Mouse (Mus musculus): ENCODE measurements around the gene Kif5a. TPM values are rescaled to one million over a fixed set of nuclear protein-coding genes. Genes with fewer than 3 reads are reported as not detected.
A peak's percentile ranks its signal among the peaks of the same experiment; 100 is the strongest.
"Not testable (repeated sequence)": the region's sequence is repeated elsewhere in the genome, so short reads cannot be mapped to it uniquely, and the experiment has no call there.

The Kif5a gene
- 13.7 and 14.6 TPM in 2 replicates for polyA plus RNA-seq (2014; fragmentation: Nextera tagmentation; extraction: Ambion mirVana)

GRCm38 (mm10) chr10:127262548-127263398 lies at the start of gene Kif5a:
TSS of gene Kif5a (minus strand) at chr10:127263348.
- WGBS, result 1% methylated on average over 49 of the region's 53 CpGs
- peak; percentile 41 for DNase-seq (ENCODE audit: low spot score)
- ATAC-seq (ENCODE audit: low read depth), result no peak
- Histone ChIP-seq H3K27ac (replicated peaks; ENCODE audit: low read depth, low read length) (no peak within 1 kb of the TSS), H3K36me3 (ENCODE audit: control insufficient read depth, insufficient read depth, low read length) (no peaks in the 10 kb centered on the region), H3K27me3 (replicated peaks; ENCODE audit: control insufficient read depth, insufficient read depth, low read length) (peaks cover 16% of the 10 kb centered on the region), H3K4me2 (ENCODE audit: low read depth, low read length) (peak within 1 kb of the TSS; percentile 93), H3K4me1 (ENCODE audit: control insufficient read depth, insufficient read depth, low read length) (peaks cover 16% of the 10 kb centered on the region), H3K9ac (ENCODE audit: low read depth, low read length) (peak within 1 kb of the TSS; percentile 64), H3K9me3 (ENCODE audit: control insufficient read depth, low read length) (no peaks in the 10 kb centered on the region), H3K4me3 (ENCODE audit: low read depth, low read length) (peak within 1 kb of the TSS; percentile 48)

- H3K9ac ChIP-seq (ENCODE audit: low read depth, low read length), result no peak overlapping the region
- no peak overlapping the region for H3K27ac ChIP-seq (replicated peaks; ENCODE audit: low read depth, low read length)
- DNase-seq (ENCODE audit: low spot score), result no peak
- H3K4me2 ChIP-seq (ENCODE audit: low read depth, low read length), result no peak overlapping the region
- no peaks in the 10 kb centered on the region for H3K9me3 ChIP-seq (ENCODE audit: control insufficient read depth, low read length)
- peaks cover 14% of the 10 kb centered on the region for H3K36me3 ChIP-seq (ENCODE audit: control insufficient read depth, insufficient read depth, low read length)
- 88% methylated on average over 4 of the region's 4 CpGs for WGBS
- peaks cover 5% of the 10 kb centered on the region for H3K4me1 ChIP-seq (ENCODE audit: control insufficient read depth, insufficient read depth, low read length)
- H3K4me3 ChIP-seq (ENCODE audit: low read depth, low read length), result no peak overlapping the region
- no peak for ATAC-seq (ENCODE audit: low read depth)
- no peaks in the 10 kb centered on the region for H3K27me3 ChIP-seq (replicated peaks; ENCODE audit: control insufficient read depth, insufficient read depth, low read length)
Observed at GRCm38 (mm10) chr10:127312858-127313257, 49.7 kb upstream of the Kif5a start.

GRCm38 (mm10) chr10:127312356-127312676 lies 49.2 kb upstream of the Kif5a start:
- Histone ChIP-seq H3K4me1 (ENCODE audit: control insufficient read depth, insufficient read depth, low read length) (peaks cover 5% of the 10 kb centered on the region), H3K9me3 (ENCODE audit: control insufficient read depth, low read length) (no peaks in the 10 kb centered on the region), H3K27ac (replicated peaks; ENCODE audit: low read depth, low read length) (peak overlapping the region; percentile 86; the same call in 1 of the 2 replicates), H3K36me3 (ENCODE audit: control insufficient read depth, insufficient read depth, low read length) (peaks cover 19% of the 10 kb centered on the region), H3K4me3 (ENCODE audit: low read depth, low read length) (peak overlapping the region; percentile 87), H3K27me3 (replicated peaks; ENCODE audit: control insufficient read depth, insufficient read depth, low read length) (no peaks in the 10 kb centered on the region), H3K4me2 (ENCODE audit: low read depth, low read length) (peak overlapping the region; percentile 59), H3K9ac (ENCODE audit: low read depth, low read length) (peak overlapping the region; percentile 90)
- peak; percentile 84 for DNase-seq (ENCODE audit: low spot score)
- 1% methylated on average over 4 of the region's 4 CpGs for WGBS
- ATAC-seq (ENCODE audit: low read depth), result peak; percentile 53

GRCm38 (mm10) chr10:127311476-127312355 lies 48.6 kb upstream of the Kif5a start, which contains the start of gene Mars:
TSS of gene Mars (minus strand) at chr10:127311786.
- WGBS, result under 1% methylated on average over 64 of the region's 65 CpGs

GRCm38 (mm10) chr10:127310523-127311475 lies 47.7 kb upstream of the Kif5a start:
- Histone ChIP-seq H3K36me3 (ENCODE audit: control insufficient read depth, insufficient read depth, low read length) (peaks cover 35% of the 10 kb centered on the region), H3K9me3 (ENCODE audit: control insufficient read depth, low read length) (no peaks in the 10 kb centered on the region), H3K4me1 (ENCODE audit: control insufficient read depth, insufficient read depth, low read length) (peaks cover 5% of the 10 kb centered on the region), H3K27ac (replicated peaks; ENCODE audit: low read depth, low read length) (peak overlapping the region; percentile 77), H3K9ac (ENCODE audit: low read depth, low read length) (peak overlapping the region; percentile 90), H3K4me2 (ENCODE audit: low read depth, low read length) (peak overlapping the region; percentile 59), H3K27me3 (replicated peaks; ENCODE audit: control insufficient read depth, insufficient read depth, low read length) (no peaks in the 10 kb centered on the region), H3K4me3 (ENCODE audit: low read depth, low read length) (peak overlapping the region; percentile 87)
- ATAC-seq (ENCODE audit: low read depth), result peak; percentile 47
- WGBS, result 34% methylated on average over 23 of the region's 23 CpGs
- peak; percentile 62 for DNase-seq (ENCODE audit: low spot score)

More at GRCm38 (mm10) chr10:127311476-127312355, 48.6 kb upstream of the Kif5a start, which contains the start of gene Mars:
- H3K4me1 ChIP-seq (ENCODE audit: control insufficient read depth, insufficient read depth, low read length), result peaks cover 5% of the 10 kb centered on the region
- DNase-seq (ENCODE audit: low spot score) (peak; percentile 98), ATAC-seq (ENCODE audit: low read depth) (peak; percentile 97)
- no peaks in the 10 kb centered on the region for H3K9me3 ChIP-seq (ENCODE audit: control insufficient read depth, low read length)
- H3K27ac ChIP-seq (replicated peaks; ENCODE audit: low read depth, low read length), result peak within 1 kb of the TSS; percentile 86
- peak within 1 kb of the TSS; percentile 90 for H3K9ac ChIP-seq (ENCODE audit: low read depth, low read length)
- no peaks in the 10 kb centered on the region for H3K27me3 ChIP-seq (replicated peaks; ENCODE audit: control insufficient read depth, insufficient read depth, low read length)
- H3K4me3 ChIP-seq (ENCODE audit: low read depth, low read length), result peak within 1 kb of the TSS; percentile 87
- peaks cover 25% of the 10 kb centered on the region for H3K36me3 ChIP-seq (ENCODE audit: control insufficient read depth, insufficient read depth, low read length)
- H3K4me2 ChIP-seq (ENCODE audit: low read depth, low read length), result peak within 1 kb of the TSS; percentile 59

GRCm38 (mm10) chr10:127309167-127309566 lies 46.0 kb upstream of the Kif5a start:
- not testable (repeated sequence) for H3K27me3 ChIP-seq (replicated peaks; ENCODE audit: control insufficient read depth, insufficient read depth, low read length); H3K4me1 ChIP-seq (ENCODE audit: control insufficient read depth, insufficient read depth, low read length); DNase-seq (ENCODE audit: low spot score); H3K27ac ChIP-seq (replicated peaks; ENCODE audit: low read depth, low read length); H3K4me2 ChIP-seq (ENCODE audit: low read depth, low read length); H3K4me3 ChIP-seq (ENCODE audit: low read depth, low read length); H3K9me3 ChIP-seq (ENCODE audit: control insufficient read depth, low read length); ATAC-seq (ENCODE audit: low read depth); H3K9ac ChIP-seq (ENCODE audit: low read depth, low read length)
- peaks cover 51% of the 10 kb centered on the region for H3K36me3 ChIP-seq (ENCODE audit: control insufficient read depth, insufficient read depth, low read length)
- WGBS, result 94% methylated on average over 3 of the region's 3 CpGs

GRCm38 (mm10) chr10:127303136-127303535 lies 40.0 kb upstream of the Kif5a start:
- no peak overlapping the region for H3K4me2 ChIP-seq (ENCODE audit: low read depth, low read length)
- WGBS, result 91% methylated on average over 11 of the region's 11 CpGs
- no peak overlapping the region for H3K9ac ChIP-seq (ENCODE audit: low read depth, low read length)
- H3K36me3 ChIP-seq (ENCODE audit: control insufficient read depth, insufficient read depth, low read length), result peaks cover 100% of the 10 kb centered on the region
- ATAC-seq (ENCODE audit: low read depth), result no peak
- H3K4me3 ChIP-seq (ENCODE audit: low read depth, low read length), result no peak overlapping the region
- no peak overlapping the region for H3K27ac ChIP-seq (replicated peaks; ENCODE audit: low read depth, low read length)
- H3K9me3 ChIP-seq (ENCODE audit: control insufficient read depth, low read length), result no peaks in the 10 kb centered on the region
- no peaks in the 10 kb centered on the region for H3K27me3 ChIP-seq (replicated peaks; ENCODE audit: control insufficient read depth, insufficient read depth, low read length)
- no peaks in the 10 kb centered on the region for H3K4me1 ChIP-seq (ENCODE audit: control insufficient read depth, insufficient read depth, low read length)
- no peak for DNase-seq (ENCODE audit: low spot score)

Data from embryonic facial prominence, embryonic 14.5 days (tissue).